Mouse (Mus musculus): ENCODE results near the gene Adamts9.

- no peak for TF ChIP-seq CTCF (IDR thresholded peaks at IDR 0.05; ENCODE audit: borderline replicate concordance, insufficient read depth, low read depth, low read length)
- no peak for TF ChIP-seq POLR2A (IDR thresholded peaks at IDR 0.05; ENCODE audit: borderline replicate concordance, insufficient read depth, low read length)
These were observed 60.0 kb downstream of the Adamts9 start for GRCm38 (mm10) chr6:92883131-92883900.

Measured in cerebellum, adult 2 months (tissue).